Mouse (Mus musculus): ENCODE measurements around the gene Ints1. TPM values are rescaled to one million over a fixed set of nuclear protein-coding genes. Genes with fewer than 3 reads are reported as not detected.

Gene Ints1
- 85.9 and 93.1 TPM in 2 replicates for total RNA-seq (2014; fragmentation: Nextera tagmentation)
- 46.7 and 53.4 TPM in 2 replicates for total RNA-seq (2017)

DNA sequence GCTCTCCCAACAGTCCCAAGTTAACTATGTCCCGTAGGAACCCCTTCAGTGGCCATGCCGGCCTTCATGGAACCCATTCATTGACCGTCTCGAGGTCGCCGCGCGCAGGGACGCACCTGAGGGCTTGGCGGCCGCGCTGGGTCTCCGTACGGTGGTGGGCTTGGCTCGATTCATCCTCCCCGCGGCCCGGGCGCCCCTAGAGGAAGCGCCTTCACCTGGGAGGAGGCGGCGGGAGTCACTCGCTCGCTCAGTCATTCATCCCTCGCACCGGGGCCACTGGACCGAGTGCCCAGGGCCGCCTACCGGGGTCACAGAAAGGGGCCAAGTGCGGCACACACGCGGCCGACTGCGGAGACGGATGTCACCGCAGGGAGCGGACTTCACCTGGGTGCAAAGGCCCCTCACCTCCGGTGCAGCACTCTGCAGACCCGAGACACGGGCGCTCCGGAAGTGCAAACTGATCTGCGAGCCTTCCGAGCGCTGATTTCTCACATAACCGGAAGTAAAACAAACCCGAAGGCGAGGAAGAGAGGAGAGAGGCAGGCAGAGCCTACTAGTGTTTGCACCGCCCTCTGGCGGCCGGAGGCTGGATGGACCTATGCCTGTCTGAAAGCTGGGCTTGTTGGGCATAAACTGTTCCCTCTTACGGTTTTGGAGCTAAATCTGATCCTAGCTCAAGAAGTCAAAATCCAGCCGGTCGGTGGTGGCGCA is at the start of gene Ints1:
TSS of gene Ints1 (minus strand) at position 459 of the 711 bp plus-strand sequence.
- peak; percentile 86 for ATAC-seq (replicated peaks; ENCODE audit: poor library complexity, severe bottlenecking)

DNA sequence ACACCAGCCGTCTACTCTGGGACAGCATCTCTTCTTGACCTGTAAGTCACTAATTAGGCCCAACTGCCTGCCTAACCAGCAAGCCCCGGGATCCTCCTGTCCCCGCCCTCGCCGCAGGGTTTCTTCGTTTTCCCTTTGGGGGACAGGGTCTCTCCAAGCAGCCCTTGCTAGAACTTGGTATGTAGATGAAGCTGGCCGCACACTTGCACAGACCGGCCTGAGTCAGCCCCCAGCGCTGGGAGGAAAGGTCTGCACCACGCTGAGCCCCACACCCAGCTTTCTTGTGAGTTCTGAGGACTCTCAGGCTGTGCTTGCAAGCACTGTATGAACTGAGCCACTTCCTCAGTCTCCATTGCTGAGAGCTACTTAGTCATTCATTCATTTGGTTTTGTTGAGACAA is 49.1 kb upstream of the Ints1 start:
- ATAC-seq (replicated peaks; ENCODE audit: poor library complexity, severe bottlenecking): no peak

DNA sequence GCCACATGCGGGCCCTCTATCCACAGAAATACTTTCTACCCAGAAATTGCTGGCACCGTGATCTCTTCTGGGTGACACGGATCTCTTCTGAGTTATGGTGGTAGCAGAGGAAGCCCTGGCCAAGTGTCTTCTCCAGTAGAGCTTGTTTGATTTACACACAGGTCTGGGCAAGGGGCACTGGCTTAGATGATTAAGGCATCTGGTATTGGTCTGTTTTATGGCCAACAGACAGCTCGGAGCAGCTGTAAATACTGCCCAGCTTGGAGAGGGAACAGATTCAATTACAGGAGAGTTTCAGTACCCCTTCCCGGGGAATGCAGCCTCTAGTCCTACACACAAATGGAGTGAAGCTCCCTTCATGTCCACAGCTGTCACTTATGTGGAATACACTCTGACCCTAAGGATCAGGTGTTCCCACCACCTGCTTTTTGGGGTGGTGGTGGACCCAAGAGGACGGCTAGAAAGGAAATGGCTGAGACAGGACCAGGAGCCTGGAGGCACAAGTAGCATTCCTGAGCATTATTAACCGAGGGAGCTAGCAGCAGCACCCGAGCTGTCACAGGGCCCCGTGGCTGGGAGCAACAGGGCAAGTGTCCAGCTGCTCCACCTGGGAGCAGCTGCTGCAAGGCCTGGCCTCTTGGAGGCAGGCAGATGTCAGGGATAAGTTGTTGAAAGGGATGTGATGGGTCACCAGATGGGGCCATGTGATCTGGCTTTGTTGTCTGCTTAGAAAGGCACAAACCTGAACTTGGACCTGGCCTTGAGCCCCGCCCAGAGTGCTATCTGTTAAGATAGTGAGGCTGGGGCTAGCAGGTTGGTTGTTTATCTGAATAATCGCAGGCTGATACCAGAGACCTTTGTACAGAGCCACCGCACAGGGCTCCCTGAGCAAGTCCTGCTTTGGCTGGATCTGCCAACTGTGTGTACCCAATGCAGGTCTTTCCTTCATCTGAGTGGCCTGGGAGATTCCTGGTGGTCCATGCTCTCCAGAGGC is 46.3 kb upstream of the Ints1 start:
- ATAC-seq (replicated peaks; ENCODE audit: poor library complexity, severe bottlenecking): no peak

DNA sequence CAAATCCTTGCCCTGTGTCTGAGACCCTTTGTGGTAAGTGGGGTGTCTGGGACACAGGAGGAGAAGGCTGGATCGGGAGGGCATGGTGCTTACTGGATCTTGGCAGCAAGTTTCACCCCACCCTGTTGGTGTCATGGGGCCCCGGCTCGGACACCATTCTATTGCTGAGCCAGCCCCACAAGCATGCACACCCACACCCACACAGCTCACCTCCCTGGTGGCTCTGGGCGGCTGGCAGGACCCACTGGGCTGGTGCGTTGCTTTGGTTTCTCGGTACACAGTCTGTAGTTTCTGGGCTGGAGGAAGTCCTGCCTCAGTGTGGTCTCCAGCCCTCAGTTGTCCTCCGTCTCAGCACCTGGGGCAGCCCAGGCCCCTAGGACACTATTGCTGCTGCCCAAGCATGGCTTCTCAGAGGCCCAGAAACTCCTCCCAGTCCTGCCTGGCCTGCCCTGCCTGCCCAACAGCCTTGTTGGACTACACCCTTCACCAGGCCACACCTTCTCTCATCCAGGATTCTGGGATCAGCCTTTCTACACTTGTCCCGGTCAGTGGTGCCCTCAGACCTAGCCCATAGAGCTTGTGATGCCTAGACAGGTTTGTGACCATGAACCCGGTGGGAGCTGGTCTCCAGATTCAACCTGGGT is 44.2 kb upstream of the Ints1 start, which contains the start of gene Tmem184a:
TSS of gene Tmem184a (minus strand) at position 380 of the 644 bp plus-strand sequence.
- ATAC-seq (replicated peaks; ENCODE audit: poor library complexity, severe bottlenecking): no peak

DNA sequence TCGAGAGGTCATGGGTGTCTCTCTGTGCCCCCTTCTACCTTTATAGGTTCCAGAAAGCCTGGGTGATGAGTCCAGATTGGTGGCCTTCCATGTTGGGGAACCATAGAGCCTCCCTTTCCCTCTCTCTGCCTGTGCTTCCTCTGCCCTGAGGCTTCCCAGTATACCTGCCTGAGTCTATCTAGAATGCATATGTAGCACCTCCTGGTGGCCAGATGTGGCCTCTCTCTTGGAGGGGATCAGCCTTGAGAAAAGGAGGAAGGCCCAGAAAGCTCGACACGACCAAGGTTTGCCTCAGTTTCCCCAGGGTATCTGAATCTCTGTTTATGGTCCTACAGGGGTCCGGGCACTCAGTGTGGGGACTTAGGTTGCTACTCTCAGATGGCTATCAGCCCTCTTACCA is 43.3 kb upstream of the Ints1 start:
- ATAC-seq (replicated peaks; ENCODE audit: poor library complexity, severe bottlenecking): peak; percentile 41; the same call in 1 of the 2 replicates

DNA sequence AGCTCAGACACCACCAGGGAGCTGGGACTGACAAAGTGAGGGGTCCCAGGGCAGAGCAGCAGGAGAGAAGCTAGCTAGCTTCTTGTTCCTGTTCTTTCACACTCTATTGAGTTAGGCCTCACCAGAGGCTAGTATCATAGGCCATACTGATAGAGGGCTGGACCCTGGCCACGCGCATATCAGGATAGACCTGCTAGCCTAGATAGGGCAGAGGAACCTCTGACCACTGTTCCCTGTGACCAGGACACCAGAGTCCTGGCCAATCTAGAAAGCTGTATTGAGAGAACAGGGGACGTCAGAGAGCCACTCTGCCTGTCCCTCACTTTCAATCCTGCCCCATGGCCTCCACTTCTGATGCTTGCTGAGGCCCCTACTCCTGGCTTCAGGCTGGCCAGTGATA is 42.6 kb upstream of the Ints1 start:
- ATAC-seq (replicated peaks; ENCODE audit: poor library complexity, severe bottlenecking): no peak

DNA sequence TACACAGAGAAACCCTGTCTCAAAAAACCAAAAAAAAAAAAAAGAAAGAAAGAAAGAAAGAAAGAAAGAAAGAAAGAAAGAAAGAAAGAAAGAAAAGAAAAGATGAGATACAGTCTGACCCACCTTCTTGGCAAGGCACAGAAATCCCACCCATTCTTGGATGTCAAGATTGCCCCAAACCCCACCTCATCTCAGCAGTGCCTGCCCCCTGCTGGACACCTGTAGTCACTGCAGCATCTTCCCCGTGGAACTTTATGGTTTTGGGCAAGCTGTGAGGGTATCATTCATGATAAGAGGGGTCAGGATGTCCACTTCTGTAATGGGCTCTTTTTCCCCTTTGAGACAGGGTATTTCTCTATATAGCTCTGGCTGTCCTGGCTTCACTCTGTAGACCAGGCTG is 41.8 kb upstream of the Ints1 start:
- peak; percentile 60 for ATAC-seq (replicated peaks; ENCODE audit: poor library complexity, severe bottlenecking)

DNA sequence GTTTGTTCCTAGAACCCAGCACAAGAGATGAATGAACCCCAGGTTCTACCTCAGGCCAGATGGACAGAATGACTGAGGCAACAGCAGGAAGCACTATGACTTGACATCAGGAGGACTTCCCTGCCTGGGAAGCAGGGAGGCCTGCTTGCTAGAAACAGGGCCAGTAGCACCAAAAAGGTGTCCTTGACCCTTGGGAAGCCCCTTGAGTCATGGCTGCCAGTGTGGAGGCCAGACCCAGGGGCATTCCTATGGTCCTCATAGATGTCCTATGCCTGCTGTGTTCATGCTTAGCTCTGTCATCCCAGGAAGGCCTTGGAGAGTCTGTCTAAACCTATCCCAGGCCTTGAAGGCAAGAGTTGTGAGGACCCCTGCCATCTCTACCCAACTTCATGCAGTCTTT is 41.0 kb upstream of the Ints1 start:
- ATAC-seq (replicated peaks; ENCODE audit: poor library complexity, severe bottlenecking): no peak

DNA sequence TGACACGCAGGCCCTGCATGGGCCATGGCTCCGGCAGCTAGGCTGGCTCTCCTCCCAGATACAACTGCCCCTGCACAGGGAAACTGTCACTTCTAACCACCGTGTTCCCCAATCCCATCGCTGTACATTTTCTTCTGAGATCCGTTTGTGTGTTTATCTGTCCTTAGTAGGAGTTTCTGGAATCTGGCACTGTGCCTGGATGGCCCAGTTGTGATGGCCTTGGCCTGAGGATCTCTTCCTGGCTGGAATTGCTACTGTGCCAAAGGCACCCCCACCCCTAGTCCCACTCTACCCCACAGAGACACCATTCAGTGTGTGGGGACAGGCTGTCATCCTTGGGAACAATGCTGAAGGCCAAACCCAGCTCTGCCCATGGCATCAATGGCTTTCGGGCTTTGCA is 40.5 kb upstream of the Ints1 start:
- ATAC-seq (replicated peaks; ENCODE audit: poor library complexity, severe bottlenecking): no peak

DNA sequence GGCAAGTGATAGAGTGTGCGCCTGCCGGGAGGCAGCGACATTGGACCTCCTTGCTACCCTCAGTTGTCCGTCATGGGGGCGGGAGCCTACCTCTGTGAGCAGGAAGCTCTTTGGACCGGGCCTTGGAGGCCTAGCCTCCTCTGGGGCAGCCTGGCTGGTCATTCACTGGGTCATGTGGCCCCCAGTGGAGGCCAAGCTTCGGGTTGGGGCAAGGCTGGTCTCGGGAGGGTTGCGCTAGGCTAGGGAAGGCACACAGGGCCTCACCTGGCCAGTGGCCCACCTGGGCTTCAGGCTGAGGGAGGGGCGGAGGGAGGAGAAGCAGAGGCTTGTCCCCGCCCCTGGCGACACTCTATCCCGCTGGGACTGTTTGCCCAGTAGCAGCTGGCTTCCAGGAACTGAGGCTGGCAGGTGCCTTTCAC is 38.5 kb upstream of the Ints1 start:
- ATAC-seq (replicated peaks; ENCODE audit: poor library complexity, severe bottlenecking): no peak

DNA sequence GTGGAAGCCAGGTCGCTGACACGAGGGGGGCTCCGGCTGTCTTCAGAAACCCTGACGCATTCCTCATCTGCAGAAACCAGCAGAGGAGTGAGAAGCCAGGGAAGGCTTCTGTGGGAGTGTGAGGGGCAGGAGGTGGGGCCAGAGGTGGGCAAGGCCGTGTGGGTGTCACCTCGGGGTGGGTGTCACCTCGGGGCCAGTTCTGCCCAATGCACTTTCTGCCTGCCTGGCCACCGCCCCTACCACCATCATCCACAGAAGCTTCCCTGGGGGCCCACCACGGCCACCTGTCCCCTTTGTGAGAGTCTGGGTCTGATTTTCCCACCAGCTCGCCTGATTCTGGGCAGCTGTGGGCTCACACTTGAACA is 37.6 kb upstream of the Ints1 start:
- no peak for ATAC-seq (replicated peaks; ENCODE audit: poor library complexity, severe bottlenecking)

DNA sequence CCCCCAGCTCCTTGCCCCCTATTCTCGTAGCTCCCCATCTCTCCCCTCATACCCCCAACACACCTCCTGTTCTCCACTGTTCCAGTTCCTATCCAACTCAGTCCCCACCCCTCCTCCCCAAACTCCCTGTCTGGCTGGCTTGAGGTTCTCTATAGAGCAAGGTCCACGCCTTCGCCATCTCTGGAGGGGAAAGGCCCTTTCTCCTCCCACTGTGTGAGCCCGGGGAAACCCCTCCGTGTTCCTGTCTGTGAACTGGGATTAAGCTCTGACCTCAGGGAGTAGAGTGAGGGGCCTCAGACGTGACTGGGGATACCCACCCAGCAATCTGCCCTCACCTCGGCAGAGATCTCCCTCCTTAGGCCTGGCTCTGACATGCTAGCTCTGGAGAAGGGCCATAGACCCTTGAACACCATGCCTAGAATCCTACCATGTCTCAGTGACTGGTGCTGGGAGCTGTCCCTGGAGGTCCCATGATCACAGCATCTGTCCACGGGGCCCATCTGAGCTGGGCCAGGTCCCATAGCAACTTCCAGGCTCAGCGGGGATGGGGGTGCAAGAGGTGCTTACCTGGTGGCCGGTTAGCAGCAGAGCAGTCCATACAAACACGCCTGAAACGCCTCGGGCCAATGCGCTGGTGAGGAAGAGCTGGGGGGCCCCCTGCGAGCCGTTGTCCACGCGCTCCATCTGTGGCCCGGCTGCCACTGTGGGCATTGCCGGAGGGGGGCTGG is 37.1 kb upstream of the Ints1 start:
- ATAC-seq (replicated peaks; ENCODE audit: poor library complexity, severe bottlenecking): no peak

DNA sequence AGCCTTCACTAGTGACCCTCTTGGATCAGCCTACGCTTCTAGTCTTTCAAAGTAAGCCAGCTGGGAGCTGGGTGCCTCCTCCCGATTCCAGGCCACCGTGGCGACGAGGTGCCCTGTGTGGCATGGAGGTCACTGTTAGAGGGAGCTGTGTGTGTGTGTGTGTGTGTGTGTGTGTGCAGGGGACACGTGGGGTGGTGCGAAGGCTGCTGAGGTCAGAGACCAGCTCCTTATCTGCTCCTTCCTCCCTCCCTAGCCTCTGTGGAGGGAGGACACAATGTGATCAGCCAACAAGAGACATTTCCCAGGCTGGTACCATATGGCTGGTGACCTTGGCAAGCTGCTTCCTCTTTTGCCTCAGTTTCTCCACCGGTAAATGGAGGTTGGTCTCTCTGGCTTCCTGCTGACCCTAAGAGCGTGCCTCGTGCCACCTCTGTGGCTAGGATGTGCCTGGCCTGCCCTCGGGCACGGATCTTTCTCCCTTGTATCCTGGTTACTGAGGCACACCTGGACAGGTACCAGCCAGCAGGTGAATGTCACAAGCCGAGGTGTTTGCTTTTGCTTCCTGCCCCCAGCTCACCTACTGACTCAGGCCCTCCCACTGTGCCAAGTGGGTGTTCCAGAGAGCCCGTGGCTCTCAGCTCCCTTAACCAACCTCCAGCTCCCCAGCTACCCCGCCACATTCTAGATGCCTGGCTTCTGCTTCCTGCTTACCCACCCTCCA is 36.4 kb upstream of the Ints1 start:
- ATAC-seq (replicated peaks; ENCODE audit: poor library complexity, severe bottlenecking): no peak

DNA sequence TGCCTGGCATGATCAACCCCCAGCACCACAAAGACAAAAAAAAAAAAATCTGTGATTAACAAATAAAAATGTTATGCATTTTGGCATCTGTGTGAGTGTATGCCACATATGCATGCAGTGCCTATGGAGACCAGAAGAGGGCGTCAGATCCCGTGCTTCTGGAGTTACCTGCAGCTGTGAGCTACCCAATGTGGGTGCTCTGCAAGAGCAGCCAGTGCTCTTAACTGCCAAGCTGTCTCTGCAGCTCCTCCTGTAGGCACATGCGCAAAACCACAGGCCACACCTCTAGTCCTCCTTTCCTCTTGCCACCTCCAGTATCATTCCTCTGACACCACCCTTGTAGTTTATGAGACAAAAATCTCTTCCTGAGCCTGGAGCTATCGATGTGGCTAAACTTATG is 33.9 kb upstream of the Ints1 start:
- 0 out of 2 replicates have a peak, but pooled peaks have one; percentile 23 for ATAC-seq (replicated peaks; ENCODE audit: poor library complexity, severe bottlenecking)

DNA sequence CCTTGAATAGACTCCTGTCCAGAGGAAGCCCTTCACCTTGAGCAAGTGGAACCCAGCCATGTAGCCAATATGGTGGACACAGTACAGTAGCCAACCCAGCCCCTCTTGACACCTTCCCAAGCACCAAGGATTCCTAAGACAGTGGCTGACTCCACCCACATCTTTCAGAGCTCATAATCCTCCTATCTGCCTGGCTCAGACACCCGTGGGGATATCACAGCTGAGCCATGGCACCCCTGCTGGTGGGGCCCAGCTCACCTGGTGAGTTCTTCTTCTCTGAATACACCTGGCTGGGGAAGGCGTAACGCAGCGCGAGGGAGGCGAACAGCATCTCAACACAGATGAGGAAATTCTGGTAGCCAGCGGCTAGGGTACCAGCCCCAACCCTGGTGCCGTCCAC is 30.4 kb upstream of the Ints1 start:
- no peak for ATAC-seq (replicated peaks; ENCODE audit: poor library complexity, severe bottlenecking)

DNA sequence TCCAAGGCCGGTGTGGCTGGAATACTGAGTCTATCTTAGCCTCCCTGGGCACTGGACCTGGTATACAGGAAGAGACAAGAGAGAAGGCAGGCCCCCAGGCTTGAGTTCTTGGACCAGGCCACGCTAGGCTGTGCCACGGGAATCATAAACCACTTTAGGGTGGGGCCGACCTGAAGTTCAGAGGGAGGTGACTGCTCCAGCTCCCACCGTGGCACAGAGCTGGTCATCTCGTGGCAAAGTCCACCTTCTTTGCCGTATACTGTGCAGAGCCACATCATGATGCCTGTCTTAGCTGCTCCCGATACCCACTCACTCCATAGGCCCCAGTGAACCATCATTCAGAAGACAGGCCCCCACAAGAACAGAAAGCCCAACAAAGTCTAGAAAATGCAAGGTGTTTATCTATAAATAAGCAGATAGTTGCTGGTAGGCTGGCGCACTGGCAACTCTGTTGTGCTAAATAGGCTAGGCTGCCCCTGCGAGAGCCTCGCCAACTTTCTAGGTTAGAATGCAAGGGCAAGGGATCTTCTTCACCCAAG is 29.2 kb upstream of the Ints1 start:
- no peak for ATAC-seq (replicated peaks; ENCODE audit: poor library complexity, severe bottlenecking)

DNA sequence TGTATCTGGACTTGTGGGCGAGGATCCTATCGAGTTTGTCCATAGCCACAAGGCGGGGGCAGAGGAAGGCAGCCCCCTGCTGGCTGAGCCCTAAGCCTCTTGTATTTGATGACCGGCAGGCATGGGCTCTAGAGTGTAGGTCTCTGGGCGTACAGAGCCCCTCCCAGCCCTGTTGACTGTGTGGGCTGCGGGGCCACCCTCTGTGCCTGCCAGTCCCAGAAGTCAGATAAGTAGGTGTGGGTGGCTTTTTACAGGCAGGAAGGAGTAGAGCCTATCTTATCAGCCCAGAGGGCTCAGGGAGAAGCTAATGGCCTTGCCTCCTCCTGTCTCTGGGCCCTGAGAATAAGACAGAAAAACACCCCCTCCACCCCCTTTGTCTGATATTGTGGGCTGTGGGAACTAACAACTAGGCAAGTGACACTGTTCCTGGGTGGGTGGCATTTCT is 28.7 kb upstream of the Ints1 start:
- ATAC-seq (replicated peaks; ENCODE audit: poor library complexity, severe bottlenecking): peak; percentile 63

DNA sequence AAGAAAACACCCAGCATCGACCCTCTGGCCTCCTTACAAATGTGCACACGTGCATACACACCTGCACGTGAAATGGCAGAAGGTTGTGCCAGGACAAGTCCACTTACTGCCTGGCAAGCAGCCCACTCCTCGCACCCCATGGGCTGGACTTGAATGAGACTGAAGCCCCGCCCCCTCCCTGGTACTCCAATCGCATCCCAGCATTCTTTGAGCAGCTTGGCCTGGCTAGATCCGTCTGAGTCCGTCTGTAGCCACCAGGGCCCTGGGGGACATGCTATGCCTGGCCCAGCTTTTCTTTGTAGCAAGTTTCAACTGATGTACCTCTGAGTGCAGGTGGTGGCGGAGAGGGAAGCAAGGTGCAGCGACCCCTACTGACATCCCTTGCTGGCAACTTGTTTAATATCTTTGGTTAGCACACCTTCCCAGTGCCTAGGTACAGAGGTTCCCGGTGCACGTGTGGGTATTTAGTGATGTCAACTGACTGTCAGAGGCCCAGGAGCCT is 28.2 kb upstream of the Ints1 start:
- ATAC-seq (replicated peaks; ENCODE audit: poor library complexity, severe bottlenecking): peak; percentile 48

DNA sequence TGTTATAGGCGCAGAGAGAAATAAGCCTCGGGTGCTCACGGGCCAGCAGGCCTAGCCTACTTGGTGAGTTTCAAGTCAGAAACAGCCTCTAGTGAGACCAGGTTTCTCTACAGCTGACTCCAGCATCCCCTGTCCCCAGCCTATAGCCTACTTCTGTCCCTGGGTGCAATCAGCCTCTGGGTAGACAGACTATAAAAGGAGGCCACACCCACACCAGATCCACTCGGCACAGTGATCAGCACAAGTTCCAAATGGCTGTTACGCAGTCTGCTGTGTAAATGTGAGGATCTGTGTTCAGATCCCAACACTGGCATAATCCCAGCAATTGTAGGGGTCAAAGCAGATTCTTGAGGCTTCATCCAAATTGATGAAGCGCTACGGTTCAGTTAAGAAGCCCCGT is 27.7 kb upstream of the Ints1 start:
- ATAC-seq (replicated peaks; ENCODE audit: poor library complexity, severe bottlenecking): no peak
